Mouse (Mus musculus): ENCODE measurements around the gene Kcns3. TPM values are rescaled to one million over a fixed set of nuclear protein-coding genes. Genes with fewer than 3 reads are reported as not detected.
A peak's percentile ranks its signal among the peaks of the same experiment; 100 is the strongest.

Gene Kcns3
- 0.39 and 0.44 TPM in 2 replicates for polyA plus RNA-seq (2016; fragmentation: Nextera tagmentation; extraction: Ambion mirVana)

DNA sequence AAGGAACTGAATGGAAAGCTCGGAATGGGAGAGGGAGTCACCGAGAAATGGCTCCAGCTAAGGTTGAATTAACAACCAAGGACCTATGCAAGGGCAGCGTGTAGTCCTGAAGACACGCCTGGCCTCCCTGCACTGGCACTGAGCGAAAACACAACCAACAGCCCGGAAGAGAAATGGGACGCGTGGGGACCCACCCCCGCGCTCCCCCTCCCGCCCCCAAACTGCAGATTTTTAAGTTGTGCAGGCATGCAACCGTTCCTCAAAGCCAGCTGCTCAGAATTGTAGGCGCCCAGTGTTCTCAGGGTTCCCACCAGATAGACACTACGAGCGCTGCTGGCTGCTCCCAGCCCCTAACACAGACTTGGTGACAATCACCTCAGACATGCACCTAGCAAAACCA lies at the start of gene Kcns3:
Gene Kcns3 (minus strand): TSS at position 42 of the 400 bp plus-strand sequence.
- 23% methylated on average over 15 of the region's 15 CpGs for WGBS
- H3K4me1 ChIP-seq (replicated peaks), result peaks cover 24% of the 10 kb centered on the region
- H3K27ac ChIP-seq, result peak within 1 kb of the TSS; percentile 50
- H3K36me3 ChIP-seq, result no peaks in the 10 kb centered on the region
- peak within 1 kb of the TSS; percentile 67 for H3K4me3 ChIP-seq
- DNase-seq (ENCODE audit: low spot score), result peak; percentile 9
- H3K27me3 ChIP-seq (ENCODE audit: insufficient read depth, poor library complexity, severe bottlenecking), result peaks cover 60% of the 10 kb centered on the region
- no peaks in the 10 kb centered on the region for H3K9me3 ChIP-seq

DNA sequence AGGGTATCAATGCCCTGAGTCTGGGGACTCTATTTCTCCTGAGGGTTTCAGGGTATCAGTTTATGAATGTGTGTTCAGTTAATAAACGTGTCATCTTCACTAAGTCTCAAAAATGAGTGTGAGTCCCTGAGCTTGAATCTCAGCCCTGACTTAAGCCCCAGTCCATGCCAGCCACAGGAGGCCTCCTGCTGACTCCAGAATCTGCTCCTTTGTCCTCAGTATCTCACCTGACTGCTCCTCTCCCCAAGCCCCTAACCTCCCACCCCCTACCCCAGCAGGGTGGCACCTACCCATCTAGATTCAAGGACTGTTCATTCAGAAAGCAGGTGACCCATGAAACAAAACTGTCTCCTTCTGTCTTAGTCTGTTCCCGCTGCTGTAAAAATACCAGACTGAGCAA lies 47.7 kb upstream of the Kcns3 start:
- 38% methylated on average over 2 of the region's 2 CpGs for WGBS
- DNase-seq (ENCODE audit: low spot score), result no peak
- Histone ChIP-seq H3K9me3 (no peaks in the 10 kb centered on the region), H3K36me3 (no peaks in the 10 kb centered on the region), H3K27me3 (ENCODE audit: insufficient read depth, poor library complexity, severe bottlenecking) (no peaks in the 10 kb centered on the region), H3K4me1 (replicated peaks) (peaks cover 7% of the 10 kb centered on the region; the same call in 1 of the 2 replicates), H3K4me3 (no peak overlapping the region), H3K27ac (no peak overlapping the region)

DNA sequence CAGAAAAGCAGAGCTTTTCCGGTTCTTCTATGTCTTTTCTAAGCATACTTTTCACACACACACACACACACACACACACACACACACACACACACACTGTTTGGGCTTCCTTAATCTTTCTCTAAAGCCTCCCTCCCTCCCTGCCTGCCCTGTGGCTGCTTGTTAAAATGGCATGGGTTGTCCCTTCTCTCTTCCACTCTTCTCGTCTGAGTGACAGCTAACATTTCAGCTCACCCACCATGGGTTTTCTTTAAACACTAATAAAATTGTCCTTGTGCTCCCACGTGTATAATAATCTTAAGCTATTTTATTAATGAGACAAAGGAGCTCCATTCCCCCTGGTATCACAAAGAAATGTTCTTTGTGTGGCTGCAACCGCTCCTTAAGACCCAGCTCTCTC lies 47.2 kb upstream of the Kcns3 start:
- no peaks in the 10 kb centered on the region for H3K9me3 ChIP-seq
- no peak for DNase-seq (ENCODE audit: low spot score)
- WGBS, result 30% methylated on average over 4 of the region's 4 CpGs
- H3K36me3 ChIP-seq, result no peaks in the 10 kb centered on the region
- H3K4me3 ChIP-seq, result no peak overlapping the region
- no peaks in the 10 kb centered on the region for H3K27me3 ChIP-seq (ENCODE audit: insufficient read depth, poor library complexity, severe bottlenecking)
- H3K27ac ChIP-seq, result no peak overlapping the region
- H3K4me1 ChIP-seq (replicated peaks), result peaks cover 7% of the 10 kb centered on the region; the same call in 1 of the 2 replicates

DNA sequence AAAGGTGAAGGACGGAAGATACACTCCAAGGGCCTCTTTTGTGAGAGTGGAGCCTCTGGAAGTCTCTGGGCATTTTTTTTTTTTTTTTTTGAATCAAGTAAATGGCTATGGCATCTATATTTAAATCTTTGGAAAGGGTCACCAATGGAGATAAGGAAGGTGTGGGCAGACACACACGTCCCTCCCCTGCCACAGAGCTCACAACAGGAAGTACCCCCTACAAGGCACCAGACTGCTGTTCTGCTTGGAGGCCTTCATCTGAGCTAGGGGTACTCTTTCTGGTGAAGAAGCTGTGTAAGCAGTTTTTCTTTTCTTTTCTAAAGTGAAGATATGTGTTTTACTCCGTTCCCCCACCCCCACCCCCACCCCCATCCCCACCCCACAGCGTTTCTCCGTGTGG lies 46.0 kb upstream of the Kcns3 start:
- Histone ChIP-seq H3K4me1 (replicated peaks) (peaks cover 7% of the 10 kb centered on the region; the same call in 1 of the 2 replicates), H3K27ac (no peak overlapping the region), H3K9me3 (no peaks in the 10 kb centered on the region), H3K27me3 (ENCODE audit: insufficient read depth, poor library complexity, severe bottlenecking) (no peaks in the 10 kb centered on the region), H3K4me3 (no peak overlapping the region), H3K36me3 (no peaks in the 10 kb centered on the region)
- no peak for DNase-seq (ENCODE audit: low spot score)
- 44% methylated on average over 5 of the region's 5 CpGs for WGBS

DNA sequence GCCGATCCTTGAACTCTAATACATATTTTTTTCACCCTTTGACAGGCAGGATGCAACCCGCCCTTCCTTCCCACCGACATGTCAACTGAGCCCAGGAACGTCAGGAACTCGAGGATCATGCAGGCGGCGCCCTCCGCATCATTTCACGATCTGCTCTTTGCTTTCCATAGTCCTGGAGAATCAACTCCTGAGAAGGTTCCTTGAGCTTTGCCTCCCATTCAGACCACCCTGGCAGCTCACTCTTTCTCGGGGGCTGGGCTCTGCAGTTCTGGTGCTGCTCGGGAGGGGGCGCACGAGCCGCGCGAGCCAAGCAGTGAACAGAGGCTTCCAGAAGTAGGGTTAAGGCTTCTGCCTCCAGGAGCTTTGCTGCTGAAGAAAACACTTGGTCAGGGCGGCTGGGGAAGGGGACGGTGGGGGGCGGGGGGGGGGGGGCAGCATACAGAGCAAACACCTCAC lies 45.3 kb upstream of the Kcns3 start:
- Histone ChIP-seq H3K36me3 (no peaks in the 10 kb centered on the region), H3K27me3 (ENCODE audit: insufficient read depth, poor library complexity, severe bottlenecking) (no peaks in the 10 kb centered on the region), H3K4me3 (peak overlapping the region; percentile 21; the same call in 1 of the 2 replicates), H3K27ac (peak overlapping the region; percentile 69; the same call in 1 of the 2 replicates), H3K4me1 (replicated peaks) (peaks cover 7% of the 10 kb centered on the region; the same call in 1 of the 2 replicates), H3K9me3 (no peaks in the 10 kb centered on the region)
- 10% methylated on average over 19 of the region's 19 CpGs for WGBS
- peak; percentile 88 for DNase-seq (ENCODE audit: low spot score)

DNA sequence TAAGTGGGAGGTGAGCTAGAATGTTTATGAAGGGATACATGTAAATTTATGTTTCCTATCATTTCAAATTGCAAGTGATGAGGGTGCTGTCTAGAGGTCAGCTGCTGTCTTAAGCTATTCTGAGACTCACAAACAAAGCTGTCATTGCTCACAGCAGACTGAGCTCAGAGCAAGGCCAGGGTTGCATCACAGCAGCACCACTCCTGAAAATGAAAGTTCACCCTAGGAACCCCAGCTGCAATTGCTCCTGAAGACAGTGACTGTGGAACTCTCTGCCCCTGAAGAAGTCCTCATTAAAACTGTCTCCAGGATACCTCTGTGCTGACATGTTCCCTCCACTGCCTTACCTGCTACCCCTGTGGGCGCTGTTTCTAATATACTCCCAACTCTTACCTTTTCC lies 44.2 kb upstream of the Kcns3 start:
- WGBS, result 92% methylated on average over 1 of the region's 1 CpGs
- Histone ChIP-seq H3K27ac (no peak overlapping the region), H3K36me3 (no peaks in the 10 kb centered on the region), H3K4me1 (replicated peaks) (peaks cover 7% of the 10 kb centered on the region; the same call in 1 of the 2 replicates), H3K27me3 (ENCODE audit: insufficient read depth, poor library complexity, severe bottlenecking) (no peaks in the 10 kb centered on the region), H3K4me3 (no peak overlapping the region), H3K9me3 (no peaks in the 10 kb centered on the region)
- no peak for DNase-seq (ENCODE audit: low spot score)

DNA sequence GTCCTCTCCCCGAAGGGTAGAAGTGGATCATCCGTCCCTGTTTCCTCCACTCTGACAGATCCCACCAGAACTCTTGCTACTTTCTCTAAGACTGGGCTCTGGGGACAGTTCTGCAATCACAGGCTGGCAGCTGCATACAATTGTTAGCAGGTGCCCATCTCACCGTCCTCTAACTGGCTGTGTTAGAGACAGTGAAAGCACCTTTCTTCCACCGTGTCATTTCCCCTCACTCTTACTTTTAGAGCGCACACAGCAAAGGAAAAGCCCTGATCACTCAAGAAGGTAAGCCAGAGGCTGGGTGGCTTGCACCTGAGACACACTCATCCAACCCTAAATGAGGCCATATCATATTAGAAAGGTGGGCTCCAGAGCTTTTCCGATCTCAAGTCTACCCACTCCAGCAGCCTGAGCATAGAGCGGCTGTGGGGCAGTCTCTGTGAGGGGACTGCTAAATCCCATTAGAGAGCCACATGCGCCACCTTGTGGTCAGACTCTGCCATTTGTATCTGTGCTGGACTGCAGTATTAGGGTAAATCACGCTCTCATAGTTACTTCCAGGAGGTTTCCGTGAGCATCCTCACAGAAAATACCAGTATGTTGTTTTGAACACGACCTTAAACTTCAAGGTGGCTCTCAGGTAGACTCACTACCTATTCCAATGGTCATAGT lies 27.8 kb upstream of the Kcns3 start:
- H3K36me3 ChIP-seq, result no peaks in the 10 kb centered on the region
- 32% methylated on average over 11 of the region's 11 CpGs for WGBS

DNA sequence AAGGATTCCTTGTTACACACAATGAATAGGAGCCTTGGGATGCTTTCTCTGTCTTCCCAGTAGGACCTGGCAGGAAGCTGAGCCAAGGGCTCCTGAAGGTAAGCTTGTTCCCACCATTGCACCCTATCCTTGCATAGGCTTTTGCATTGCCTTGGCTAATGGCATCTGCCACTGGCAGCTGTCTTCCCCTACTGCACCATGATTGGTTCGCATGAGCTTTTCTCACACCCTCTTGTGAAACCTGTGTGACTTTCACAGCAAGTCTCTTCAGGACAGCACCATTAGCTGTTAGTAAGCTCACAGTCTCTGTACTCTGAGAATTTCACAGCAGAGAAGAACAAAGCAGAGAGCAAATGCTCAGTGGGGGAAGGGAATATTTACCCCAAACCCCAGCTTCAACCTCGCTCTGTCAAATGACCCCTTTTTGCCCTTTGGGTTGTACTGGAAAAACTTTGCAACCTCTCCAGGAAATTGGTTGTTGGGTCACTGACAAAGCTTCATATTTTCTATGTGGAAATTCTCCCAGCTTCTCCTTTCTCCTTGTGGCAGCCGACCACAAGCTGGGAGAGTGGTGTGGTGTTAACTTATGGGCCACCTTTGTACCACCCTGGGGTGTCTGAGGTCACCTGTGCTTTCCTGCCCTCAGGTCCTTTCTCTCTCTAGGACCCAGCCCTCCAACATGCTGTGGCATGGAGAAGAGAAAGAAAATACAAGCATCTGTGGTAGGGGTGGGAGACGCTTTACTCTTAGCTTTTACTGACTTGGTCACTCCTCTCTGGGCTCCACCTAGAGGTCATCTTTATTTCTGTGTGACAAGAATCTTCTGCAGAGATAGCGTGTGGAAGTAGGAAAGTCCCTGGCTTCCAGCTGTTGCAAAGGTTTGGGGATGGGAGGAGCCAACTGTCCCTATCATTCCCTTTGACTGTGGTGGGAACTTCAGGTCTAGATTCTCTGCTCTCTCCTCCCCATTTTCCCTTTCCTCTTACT lies 26.8 kb upstream of the Kcns3 start:
- H3K9me3 ChIP-seq, result no peaks in the 10 kb centered on the region
- H3K4me1 ChIP-seq (replicated peaks), result 0 out of 2 replicates have a peak, but pooled peaks cover 4% of the 10 kb centered on the region

More for the DNA sequence above, 27.8 kb upstream of the Kcns3 start:
- H3K9me3 ChIP-seq, result no peaks in the 10 kb centered on the region
- H3K27ac ChIP-seq, result no peak overlapping the region
- H3K4me3 ChIP-seq, result no peak overlapping the region
- no peaks in the 10 kb centered on the region for H3K27me3 ChIP-seq (ENCODE audit: insufficient read depth, poor library complexity, severe bottlenecking)
- 0 out of 2 replicates have a peak, but pooled peaks cover 4% of the 10 kb centered on the region for H3K4me1 ChIP-seq (replicated peaks)
- DNase-seq (ENCODE audit: low spot score), result peak; percentile 88

DNA sequence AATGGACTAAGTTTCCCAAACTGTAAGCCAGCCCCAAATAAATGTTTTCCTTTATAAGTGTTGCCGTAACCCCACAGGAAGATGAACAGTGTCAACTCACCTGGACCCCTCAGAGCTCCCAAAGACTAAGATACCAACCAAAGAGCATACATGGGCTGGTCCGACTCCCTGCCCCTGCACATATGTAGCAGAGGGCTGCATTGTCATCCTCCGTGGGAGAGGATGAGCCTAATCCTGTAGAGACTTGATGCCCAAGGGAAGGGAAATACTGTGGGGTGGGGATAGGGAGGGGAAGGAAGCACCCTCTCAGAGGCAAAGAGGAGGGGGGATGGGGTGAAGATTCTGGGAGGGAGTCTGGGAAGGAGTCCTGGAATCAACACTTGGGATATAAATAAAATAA lies 7.8 kb upstream of the Kcns3 start:
- Histone ChIP-seq H3K36me3 (no peaks in the 10 kb centered on the region), H3K27me3 (ENCODE audit: insufficient read depth, poor library complexity, severe bottlenecking) (no peaks in the 10 kb centered on the region), H3K9me3 (no peaks in the 10 kb centered on the region), H3K4me3 (no peak overlapping the region), H3K4me1 (replicated peaks) (no peaks in the 10 kb centered on the region), H3K27ac (no peak overlapping the region)
- 88% methylated on average over 3 of the region's 3 CpGs for WGBS
- no peak for DNase-seq (ENCODE audit: low spot score)

More for the DNA sequence above, 26.8 kb upstream of the Kcns3 start:
- no peaks in the 10 kb centered on the region for H3K36me3 ChIP-seq
- H3K27me3 ChIP-seq (ENCODE audit: insufficient read depth, poor library complexity, severe bottlenecking), result no peaks in the 10 kb centered on the region
- DNase-seq (ENCODE audit: low spot score), result no peak
- H3K4me3 ChIP-seq, result no peak overlapping the region
- WGBS, result 54% methylated on average over 5 of the region's 5 CpGs
- H3K27ac ChIP-seq, result no peak overlapping the region

DNA sequence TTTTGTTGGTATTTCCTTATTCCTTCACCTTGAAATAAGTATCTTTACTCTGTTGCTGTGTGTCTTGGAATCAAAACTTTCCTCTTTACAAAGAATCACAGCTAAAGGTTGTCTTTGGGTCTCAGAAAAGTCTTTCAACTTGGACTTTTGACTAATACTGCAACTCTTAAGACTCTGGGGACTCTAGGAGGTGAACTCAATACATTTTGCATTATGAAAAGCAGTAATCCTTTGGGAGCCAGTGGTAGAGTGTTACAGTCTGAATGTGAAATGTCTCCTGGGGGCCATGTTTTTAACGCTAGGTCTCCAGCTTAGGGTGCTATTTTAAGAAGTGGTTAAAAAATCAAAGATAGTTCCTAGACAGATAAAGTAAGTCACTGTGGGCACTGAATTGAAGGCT lies 4.3 kb upstream of the Kcns3 start:
- peaks cover 11% of the 10 kb centered on the region for H3K4me1 ChIP-seq (replicated peaks)
- DNase-seq (ENCODE audit: low spot score), result no peak
- no peak overlapping the region for H3K4me3 ChIP-seq
- no peaks in the 10 kb centered on the region for H3K36me3 ChIP-seq
- WGBS, result 83% methylated on average over 1 of the region's 1 CpGs
- H3K27me3 ChIP-seq (ENCODE audit: insufficient read depth, poor library complexity, severe bottlenecking), result peaks cover 32% of the 10 kb centered on the region
- H3K9me3 ChIP-seq, result no peaks in the 10 kb centered on the region
- no peak overlapping the region for H3K27ac ChIP-seq

DNA sequence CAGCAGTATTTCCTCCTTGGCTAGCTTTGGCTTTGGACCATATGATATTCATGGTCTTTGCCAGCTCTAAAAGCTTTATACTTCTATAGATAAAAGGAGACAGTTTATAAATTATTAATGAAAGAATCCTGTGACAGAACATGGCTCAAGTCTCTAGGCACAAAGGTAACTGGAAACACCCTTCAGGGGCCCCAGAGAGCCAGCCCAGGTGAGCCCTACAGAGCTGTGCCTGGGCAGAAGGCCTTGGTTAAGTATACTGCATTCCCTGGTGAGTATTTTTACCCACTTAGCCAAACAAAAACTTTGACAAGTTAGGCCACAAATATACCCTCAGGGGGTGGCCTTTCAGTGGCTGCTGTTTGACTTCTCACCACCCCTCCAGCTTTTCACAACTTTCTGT lies 2.7 kb upstream of the Kcns3 start:
- DNase-seq (ENCODE audit: low spot score), result no peak
- H3K36me3 ChIP-seq, result no peaks in the 10 kb centered on the region
- H3K27ac ChIP-seq, result no peak overlapping the region
- peaks cover 24% of the 10 kb centered on the region for H3K4me1 ChIP-seq (replicated peaks)
- H3K27me3 ChIP-seq (ENCODE audit: insufficient read depth, poor library complexity, severe bottlenecking), result peaks cover 47% of the 10 kb centered on the region
- no peaks in the 10 kb centered on the region for H3K9me3 ChIP-seq
- no peak overlapping the region for H3K4me3 ChIP-seq

DNA sequence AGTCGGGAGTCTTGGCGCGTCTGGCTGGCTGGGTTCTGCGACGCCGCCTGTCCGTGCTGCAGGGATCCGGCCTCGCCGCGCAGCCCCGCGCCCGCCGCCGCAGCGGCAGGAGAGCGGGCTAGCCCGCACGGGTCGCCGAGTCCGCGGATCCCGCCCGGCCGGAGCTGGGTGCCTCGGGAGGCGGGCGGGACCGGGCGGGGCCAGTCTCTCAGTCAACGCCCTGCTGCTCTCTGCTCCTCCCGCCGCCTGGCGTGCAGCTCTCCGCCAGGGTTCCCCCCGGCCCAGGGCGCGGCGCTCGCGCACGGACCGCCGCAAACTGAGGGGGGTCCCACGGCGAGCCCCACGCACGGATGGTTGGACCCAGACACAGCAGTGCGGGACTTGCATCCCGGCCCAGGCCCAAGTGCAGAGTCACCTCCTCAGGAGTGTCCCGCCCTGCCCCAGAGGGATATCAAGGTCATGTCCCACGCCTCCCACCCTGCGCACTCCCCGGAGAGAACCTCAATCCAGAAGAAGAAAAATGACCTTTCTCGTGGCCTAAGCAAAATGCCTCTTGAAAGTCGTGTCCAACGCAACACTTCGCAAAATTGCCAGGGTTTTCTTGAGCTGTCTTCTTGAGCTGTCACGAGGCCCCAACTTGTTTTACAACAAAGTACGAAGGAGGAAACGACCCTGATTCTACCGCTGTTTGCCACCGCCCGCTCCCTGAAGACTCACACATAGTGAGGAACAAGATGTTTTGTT lies 492 bp downstream of the Kcns3 start:
- Histone ChIP-seq H3K9me3 (no peaks in the 10 kb centered on the region), H3K4me3 (peak overlapping the region; percentile 67), H3K4me1 (replicated peaks) (peaks cover 24% of the 10 kb centered on the region), H3K27me3 (ENCODE audit: insufficient read depth, poor library complexity, severe bottlenecking) (peaks cover 60% of the 10 kb centered on the region), H3K36me3 (no peaks in the 10 kb centered on the region), H3K27ac (peak overlapping the region; percentile 50)
- WGBS, result under 1% methylated on average over 66 of the region's 66 CpGs
- no peak for DNase-seq (ENCODE audit: low spot score)
